Mouse (Mus musculus) liver, embryonic 12.5 days (tissue): Measurements from ENCODE around the gene Sox12. TPM values are rescaled to one million over a fixed set of nuclear protein-coding genes. Genes with fewer than 3 reads are reported as not detected.

Experiments used
- ATAC-seq: fragments of 200-750 bp; cut with Nextera tagmentation; 2 replicates; pipeline ENCODE4 v1.8.0; 2017; ENCODE audit warnings: moderate number of reproducible peaks, mild to moderate bottlenecking, moderate library complexity
- H3K27ac ChIP-seq: fragments of 300-500 bp; sonication (generic); 2 replicates; pipeline ENCODE4 v1.5.1; 2016; ENCODE audit warnings: mild to moderate bottlenecking
- H3K27me3 ChIP-seq: fragments of 300-500 bp; sonication (generic); replicated peaks from 2 replicates; pipeline ENCODE4 v1.6.1; 2016; ENCODE audit warnings: mild to moderate bottlenecking, moderate library complexity
- H3K36me3 ChIP-seq: fragments of 300-500 bp; sonication (generic); 2 replicates; pipeline ENCODE4 v1.6.1; 2016; ENCODE audit warnings: mild to moderate bottlenecking, moderate library complexity
- H3K4me1 ChIP-seq: fragments of 300-500 bp; sonication (generic); 2 replicates; pipeline ENCODE4 v1.6.1; 2016
- H3K4me2 ChIP-seq: fragments of 300-500 bp; sonication (generic); 2 replicates; pipeline ENCODE4 v1.6.1; 2016; ENCODE audit warnings: mild to moderate bottlenecking, moderate library complexity
- H3K4me3 ChIP-seq: fragments of 300-500 bp; sonication (generic); 2 replicates; pipeline ENCODE4 v1.5.1; 2016; ENCODE audit warnings: mild to moderate bottlenecking, moderate library complexity
- H3K9ac ChIP-seq: fragments of 300-500 bp; sonication (generic); 2 replicates; pipeline ENCODE4 v1.6.1; 2016; ENCODE audit warnings: mild to moderate bottlenecking, moderate library complexity
- H3K9me3 ChIP-seq: fragments of 300-500 bp; sonication (generic); replicated peaks from 2 replicates; pipeline ENCODE4 v1.6.1; 2016; ENCODE audit warnings: mild to moderate bottlenecking, moderate library complexity
- WGBS: fragments of 180-500 bp; shearing (Covaris S2); methylation state at CpG from one replicate; pipeline ENCODE4 v1.1.7; 2016; ENCODE audit not compliant: insufficient replicate concordance; 5-methylcytosine and 5-hydroxymethylcytosine counted together
- polyA plus RNA-seq: library from polyadenylated mRNA; unstranded; fragments of >200 nt; fragmentation: Nextera tagmentation; extraction: Ambion mirVana; gene quantifications from 2 replicates; pipeline ENCODE4 v1.2.1, GENCODE M21; 2016

Gene Sox12
- polyA plus RNA-seq, 1 experiment from 2014 or later = 3.7 TPM

DNA sequence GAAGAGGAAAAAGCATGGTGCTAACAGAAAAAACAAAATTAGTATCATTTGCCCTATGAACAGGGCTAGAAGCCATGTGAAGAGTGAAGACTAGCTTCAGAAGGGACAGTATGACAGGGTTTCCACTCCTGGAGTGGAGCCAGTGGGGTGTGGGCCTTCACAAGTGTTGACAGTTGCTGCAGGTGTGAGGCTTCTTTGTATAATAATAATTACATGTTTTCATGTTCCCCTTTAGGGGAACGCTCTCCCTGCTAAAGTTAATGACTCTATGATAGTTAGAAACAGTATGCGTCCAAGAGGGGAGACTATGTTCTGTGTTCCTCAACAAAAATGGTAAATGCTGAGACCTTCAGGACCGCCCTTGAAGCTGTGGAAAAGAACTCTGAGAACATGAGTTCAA, 17.9 kb upstream of the Sox12 start:
- H3K9me3 ChIP-seq = peaks cover 9% of the 10 kb centered on the region
- H3K4me3 ChIP-seq = peak overlapping the region; percentile 98
- H3K9ac ChIP-seq = peak overlapping the region; percentile 98
- no peak for ATAC-seq
- WGBS = 96% methylated on average over 3 of the region's 3 CpGs
- no peaks in the 10 kb centered on the region for H3K27me3 ChIP-seq
- peak overlapping the region; percentile 93; the same call in 1 of the 2 replicates for H3K27ac ChIP-seq
- peaks cover 14% of the 10 kb centered on the region for H3K36me3 ChIP-seq
- H3K4me1 ChIP-seq = peaks cover 39% of the 10 kb centered on the region
- peak overlapping the region; percentile 91 for H3K4me2 ChIP-seq

- 32% methylated on average over 4 of the region's 4 CpGs for WGBS
- H3K27ac ChIP-seq = peak within 1 kb of the TSS; percentile 93
- peak within 1 kb of the TSS; percentile 98 for H3K4me3 ChIP-seq
- H3K27me3 ChIP-seq = no peaks in the 10 kb centered on the region
- ATAC-seq = 0 out of 2 replicates have a peak, but pooled peaks have one; percentile 0
- H3K9me3 ChIP-seq = peaks cover 9% of the 10 kb centered on the region
- H3K4me1 ChIP-seq = peaks cover 44% of the 10 kb centered on the region
- H3K4me2 ChIP-seq = peak within 1 kb of the TSS; percentile 91
- peaks cover 14% of the 10 kb centered on the region for H3K36me3 ChIP-seq
- peak within 1 kb of the TSS; percentile 98 for H3K9ac ChIP-seq
Observed at GRCm38 (mm10) chr2:152415287-152415686, 17.4 kb upstream of the Sox12 start, which contains the start of gene 6820408C15Rik. TSS of gene 6820408C15Rik (plus strand) at chr2:152415587.

GRCm38 (mm10) chr2:152414591-152415165, 16.8 kb upstream of the Sox12 start, which contains the start of gene Zcchc3:
TSS of gene Zcchc3 (minus strand) at chr2:152415027.
- peaks cover 9% of the 10 kb centered on the region for H3K9me3 ChIP-seq
- peaks cover 14% of the 10 kb centered on the region for H3K36me3 ChIP-seq
- under 1% methylated on average over 65 of the region's 65 CpGs for WGBS
- H3K4me2 ChIP-seq = peak within 1 kb of the TSS; percentile 91
- H3K27ac ChIP-seq = peak within 1 kb of the TSS; percentile 93
- peak within 1 kb of the TSS; percentile 98 for H3K9ac ChIP-seq
- ATAC-seq = peak; percentile 78
- no peaks in the 10 kb centered on the region for H3K27me3 ChIP-seq
- peaks cover 50% of the 10 kb centered on the region for H3K4me1 ChIP-seq
- H3K4me3 ChIP-seq = peak within 1 kb of the TSS; percentile 98

GRCm38 (mm10) chr2:152413765-152414584, 16.1 kb upstream of the Sox12 start:
- WGBS = under 1% methylated on average over 84 of the region's 86 CpGs
- ATAC-seq = peak; percentile 49

DNA sequence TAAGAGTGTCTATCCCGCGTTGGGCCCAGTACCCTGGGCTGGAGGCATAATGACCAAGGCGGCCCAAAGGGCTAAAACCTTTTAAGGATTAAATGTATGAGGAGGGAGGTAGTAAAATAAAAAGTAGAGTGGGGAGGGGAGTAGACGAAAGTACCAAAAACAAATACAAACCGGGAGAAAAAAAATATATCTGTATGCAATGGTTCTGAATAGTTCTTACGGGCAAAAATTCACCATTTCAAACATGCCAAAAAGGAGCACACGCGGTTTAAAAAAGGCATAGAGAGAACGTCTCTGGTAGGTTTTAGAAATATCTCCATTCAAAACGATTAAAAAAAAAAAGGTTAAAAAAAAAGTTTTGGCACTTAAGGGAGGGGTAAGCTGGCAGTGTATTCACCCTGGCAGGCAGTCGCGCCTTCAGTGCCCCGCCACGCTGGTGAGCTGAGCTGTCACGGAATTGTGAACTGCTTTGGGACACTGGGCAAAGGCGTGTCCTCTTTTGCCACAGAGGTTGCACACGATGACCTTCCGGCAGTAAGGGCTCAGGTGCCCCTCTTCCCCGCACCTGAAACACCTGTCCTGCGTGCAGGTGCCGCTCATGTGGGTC, 15.4 kb upstream of the Sox12 start:
- H3K4me1 ChIP-seq = peaks cover 56% of the 10 kb centered on the region
- 3% methylated on average over 21 of the region's 21 CpGs for WGBS
- ATAC-seq = peak; percentile 33
- peak overlapping the region; percentile 93 for H3K27ac ChIP-seq
- H3K36me3 ChIP-seq = peaks cover 14% of the 10 kb centered on the region
- peak overlapping the region; percentile 91 for H3K4me2 ChIP-seq
- H3K9me3 ChIP-seq = peaks cover 9% of the 10 kb centered on the region
- H3K4me3 ChIP-seq = peak overlapping the region; percentile 98
- peak overlapping the region; percentile 98 for H3K9ac ChIP-seq
- H3K27me3 ChIP-seq = no peaks in the 10 kb centered on the region

More at GRCm38 (mm10) chr2:152413765-152414584, 16.1 kb upstream of the Sox12 start:
- Histone ChIP-seq H3K4me1 (peaks cover 56% of the 10 kb centered on the region), H3K9me3 (peaks cover 9% of the 10 kb centered on the region), H3K9ac (peak overlapping the region; percentile 98), H3K27me3 (no peaks in the 10 kb centered on the region), H3K4me3 (peak overlapping the region; percentile 98), H3K4me2 (peak overlapping the region; percentile 91), H3K36me3 (peaks cover 14% of the 10 kb centered on the region), H3K27ac (peak overlapping the region; percentile 93)

DNA sequence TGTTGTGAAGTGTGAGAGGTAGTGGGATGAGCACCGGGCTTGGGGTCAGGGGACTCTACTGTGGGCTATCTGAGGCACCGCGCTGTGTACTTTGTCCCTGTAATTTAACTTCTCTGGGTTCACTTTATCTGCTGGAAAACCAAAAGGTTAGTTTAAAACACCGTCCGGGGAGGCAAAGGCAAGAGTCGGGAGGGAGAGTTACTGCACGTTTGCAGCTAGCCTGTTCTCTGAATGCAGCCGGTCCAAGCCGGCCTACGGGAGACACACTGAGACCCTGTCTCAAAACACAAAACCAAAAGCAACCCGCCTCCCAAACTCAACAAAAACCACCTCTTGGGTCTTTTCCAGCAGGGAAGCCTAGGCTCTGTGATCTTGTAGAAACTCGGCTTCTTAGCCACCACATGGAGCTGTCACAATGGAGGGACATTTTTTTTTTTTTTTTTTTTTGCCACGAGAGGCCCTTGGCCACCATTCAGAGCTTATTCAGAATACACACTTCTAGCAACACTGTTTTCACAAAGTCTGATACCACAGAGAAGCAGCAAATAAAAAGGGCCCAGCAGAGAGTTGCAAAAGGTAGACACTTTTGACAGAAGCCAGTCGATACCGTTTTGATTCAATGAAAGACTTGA, 14.8 kb upstream of the Sox12 start:
- Histone ChIP-seq H3K9me3 (peaks cover 9% of the 10 kb centered on the region), H3K27me3 (no peaks in the 10 kb centered on the region), H3K4me2 (peak overlapping the region; percentile 91), H3K4me1 (peaks cover 56% of the 10 kb centered on the region), H3K9ac (peak overlapping the region; percentile 98), H3K27ac (peak overlapping the region; percentile 93), H3K4me3 (peak overlapping the region; percentile 98), H3K36me3 (peaks cover 14% of the 10 kb centered on the region)
- no peak for ATAC-seq
- 10% methylated on average over 15 of the region's 15 CpGs for WGBS

GRCm38 (mm10) chr2:152411471-152411870, 13.6 kb upstream of the Sox12 start:
- no peak for ATAC-seq
- peak overlapping the region; percentile 98 for H3K4me3 ChIP-seq
- H3K9me3 ChIP-seq = peaks cover 9% of the 10 kb centered on the region
- H3K4me1 ChIP-seq = peaks cover 62% of the 10 kb centered on the region
- peak overlapping the region; percentile 98; the same call in 1 of the 2 replicates for H3K9ac ChIP-seq
- no peaks in the 10 kb centered on the region for H3K27me3 ChIP-seq
- H3K27ac ChIP-seq = peak overlapping the region; percentile 93
- WGBS = 24% methylated on average over 7 of the region's 7 CpGs
- H3K4me2 ChIP-seq = peak overlapping the region; percentile 91
- peaks cover 14% of the 10 kb centered on the region for H3K36me3 ChIP-seq

DNA sequence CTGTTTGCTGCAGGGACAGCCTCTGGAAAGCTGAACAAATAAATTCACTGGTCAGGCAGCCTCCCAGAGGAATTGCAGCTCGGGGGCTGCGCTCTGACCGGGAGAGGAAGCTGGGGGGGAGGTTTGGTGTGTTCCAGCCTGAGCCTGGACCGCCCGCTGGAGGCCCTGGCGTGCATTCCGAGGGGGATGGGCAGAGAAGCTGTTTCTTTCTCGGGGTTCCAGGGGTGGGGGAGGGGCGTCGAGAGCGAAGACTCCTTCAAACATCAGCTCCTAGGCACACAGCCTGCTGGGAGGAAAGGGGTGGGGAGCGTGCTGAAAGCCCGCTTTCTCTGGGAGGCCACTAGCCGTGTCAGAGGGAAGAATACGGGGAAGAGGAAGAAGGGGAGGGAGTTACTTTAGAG, 13.1 kb upstream of the Sox12 start:
- peaks cover 10% of the 10 kb centered on the region for H3K36me3 ChIP-seq
- peak overlapping the region; percentile 91 for H3K4me2 ChIP-seq
- H3K4me3 ChIP-seq = peak overlapping the region; percentile 98
- ATAC-seq = no peak
- WGBS = 6% methylated on average over 15 of the region's 15 CpGs
- peaks cover 4% of the 10 kb centered on the region for H3K9me3 ChIP-seq
- H3K27ac ChIP-seq = peak overlapping the region; percentile 93
- H3K9ac ChIP-seq = no peak overlapping the region
- no peaks in the 10 kb centered on the region for H3K27me3 ChIP-seq
- peaks cover 65% of the 10 kb centered on the region for H3K4me1 ChIP-seq

DNA sequence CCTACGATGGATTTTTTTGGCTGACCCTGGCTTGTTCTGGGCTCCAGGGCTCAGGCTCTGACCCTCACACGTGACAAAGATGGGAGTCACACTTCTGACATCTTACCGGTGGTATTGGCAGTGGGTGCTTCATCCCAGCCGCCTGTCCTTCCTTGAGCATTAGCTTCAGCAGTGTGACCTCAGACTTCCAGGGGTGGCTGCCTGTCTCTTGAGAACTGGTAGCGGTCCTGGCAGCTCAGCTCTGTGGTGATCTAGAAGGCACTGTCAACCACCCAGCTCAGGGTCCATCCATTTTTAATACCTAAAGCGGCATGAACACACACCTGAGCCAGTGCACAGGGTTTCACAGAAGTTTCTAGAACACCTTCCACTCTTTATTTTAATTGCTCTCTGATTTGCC, 11.9 kb upstream of the Sox12 start:
- no peaks in the 10 kb centered on the region for H3K27me3 ChIP-seq
- no peak overlapping the region for H3K4me3 ChIP-seq
- peaks cover 64% of the 10 kb centered on the region for H3K4me1 ChIP-seq
- H3K9ac ChIP-seq = no peak overlapping the region
- peaks cover 6% of the 10 kb centered on the region; the same call in 1 of the 2 replicates for H3K36me3 ChIP-seq
- WGBS = 81% methylated on average over 6 of the region's 6 CpGs
- H3K9me3 ChIP-seq = no peaks in the 10 kb centered on the region
- H3K4me2 ChIP-seq = no peak overlapping the region
- no peak for ATAC-seq
- H3K27ac ChIP-seq = peak overlapping the region; percentile 93; the same call in 1 of the 2 replicates

GRCm38 (mm10) chr2:152406126-152406525, 8.3 kb upstream of the Sox12 start:
- no peaks in the 10 kb centered on the region for H3K9me3 ChIP-seq
- WGBS = under 1% methylated on average over 19 of the region's 19 CpGs
- peaks cover 54% of the 10 kb centered on the region for H3K4me1 ChIP-seq
- peak overlapping the region; percentile 81 for H3K4me2 ChIP-seq
- peak; percentile 98 for ATAC-seq
- H3K4me3 ChIP-seq = peak overlapping the region; percentile 54
- H3K27ac ChIP-seq = peak overlapping the region; percentile 77
- no peaks in the 10 kb centered on the region for H3K27me3 ChIP-seq
- H3K9ac ChIP-seq = peak overlapping the region; percentile 67
- no peaks in the 10 kb centered on the region for H3K36me3 ChIP-seq

- peak overlapping the region; percentile 96 for H3K27ac ChIP-seq
- no peaks in the 10 kb centered on the region for H3K36me3 ChIP-seq
- peaks cover 56% of the 10 kb centered on the region for H3K4me1 ChIP-seq
- peak overlapping the region; percentile 79 for H3K4me3 ChIP-seq
- H3K9ac ChIP-seq = peak overlapping the region; percentile 89
- no peak for ATAC-seq
- 4% methylated on average over 13 of the region's 13 CpGs for WGBS
- no peaks in the 10 kb centered on the region for H3K27me3 ChIP-seq
- no peaks in the 10 kb centered on the region for H3K9me3 ChIP-seq
- peak overlapping the region; percentile 98 for H3K4me2 ChIP-seq
Observed at GRCm38 (mm10) chr2:152399122-152399542, 1.3 kb upstream of the Sox12 start.
